Mouse (Mus musculus): ENCODE measurements around the gene Adgrg3.

Adgrg3 gene

DNA sequence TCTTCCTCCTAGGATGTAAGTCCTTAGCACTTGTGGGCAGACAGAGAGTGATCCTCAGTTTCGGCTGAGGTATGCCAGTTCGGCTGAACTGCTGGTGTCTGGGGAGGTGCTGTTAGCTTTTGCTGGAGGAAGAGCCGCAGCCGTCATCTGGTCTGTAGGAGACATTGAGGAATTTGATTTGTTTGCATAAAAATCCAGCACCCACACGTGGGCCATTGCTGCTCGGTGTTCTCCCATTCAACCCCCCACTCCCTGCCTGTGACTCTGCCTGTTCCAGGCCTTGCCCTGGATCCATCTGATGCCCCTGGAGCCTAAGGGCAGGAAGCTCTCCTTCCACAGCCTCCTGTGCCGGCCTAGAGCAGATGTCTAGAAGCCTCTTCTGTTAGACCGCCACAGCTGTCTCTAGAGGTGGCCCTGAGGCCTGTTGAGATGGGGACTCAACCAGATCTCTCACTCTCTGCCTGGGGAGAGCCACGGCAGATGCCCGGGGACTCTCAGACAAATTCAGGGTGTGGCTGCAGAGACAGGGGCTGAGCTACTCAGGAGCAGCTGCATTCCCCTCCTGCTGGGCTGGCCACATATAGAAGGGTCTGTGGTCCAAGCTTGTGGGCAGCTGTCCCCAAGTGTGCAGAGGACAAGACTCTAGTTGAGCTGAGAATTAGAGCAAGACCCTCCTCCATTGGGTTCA is 67.4 kb downstream of the Adgrg3 start:
- DNase-seq: no peak

DNA sequence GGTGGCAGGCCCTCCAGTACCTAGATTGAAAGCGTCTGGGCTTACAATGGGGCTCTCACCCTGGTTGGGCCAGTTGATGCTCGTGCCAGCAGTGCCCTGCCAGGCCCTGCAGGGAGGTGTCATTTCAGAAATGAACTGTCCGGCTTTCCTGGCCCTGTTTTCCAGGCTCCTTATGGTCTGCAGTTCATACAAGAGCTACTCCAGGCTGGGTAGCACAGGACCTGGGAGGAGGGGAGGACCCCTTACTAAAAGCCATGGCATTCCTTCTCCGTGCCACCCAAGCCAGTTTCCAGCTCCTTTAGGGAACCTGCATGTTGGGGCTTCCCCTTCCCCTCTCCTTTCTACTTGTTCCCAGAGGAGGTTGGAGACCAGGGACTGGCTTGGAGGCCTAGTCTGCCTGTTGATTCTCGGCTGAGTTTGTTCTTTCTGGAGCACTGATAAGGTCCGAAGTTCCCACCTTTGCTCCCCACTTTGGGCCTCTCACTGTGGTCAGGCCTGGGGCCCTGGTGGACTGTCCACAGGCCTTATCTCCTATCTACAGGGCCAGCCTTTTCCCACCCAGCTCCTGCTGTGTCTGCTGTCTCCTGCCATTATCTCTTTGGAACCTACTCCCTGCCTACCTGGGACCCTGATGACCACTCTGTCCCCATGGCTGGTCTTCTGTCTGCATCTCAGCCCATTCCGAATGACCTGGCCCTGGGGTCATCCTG is 68.1 kb downstream of the Adgrg3 start:
- no peak for DNase-seq

DNA sequence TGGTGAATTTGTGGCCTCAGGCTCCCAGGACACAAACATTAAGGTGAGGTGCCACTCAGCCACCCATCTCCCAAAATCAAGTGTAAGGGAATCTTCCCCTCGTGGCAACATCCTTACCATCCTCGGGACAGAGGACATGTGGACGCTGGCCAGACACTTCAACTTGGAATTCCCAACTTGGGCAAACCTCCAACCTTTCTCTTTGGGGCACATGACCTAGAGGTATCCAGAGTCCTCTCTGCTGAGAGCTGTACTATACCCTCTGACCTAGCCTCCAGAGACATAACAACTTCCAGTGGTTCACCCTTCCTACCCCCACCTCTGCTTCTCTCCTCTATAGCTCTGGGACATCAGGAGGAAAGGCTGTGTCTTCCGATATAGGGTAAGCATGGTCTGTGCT is 76.1 kb downstream of the Adgrg3 start:
- DNase-seq: no peak

Data from right cerebral cortex, adult 18-20 months (tissue).